Mouse (Mus musculus) forebrain, embryonic 14.5 days (tissue): ENCODE measurements around the gene Daxx. TPM values are rescaled to one million over a fixed set of nuclear protein-coding genes. Genes with fewer than 3 reads are reported as not detected.

ENCODE experiments used
- ATAC-seq: fragments of 200-750 bp; cut with Nextera tagmentation; 2 replicates; pipeline ENCODE4 v1.8.0; 2017; ENCODE audit warnings: mild to moderate bottlenecking, moderate library complexity
- DNase-seq: peaks from one replicate; pipeline ENCODE4 v3.0.0-alpha.2; 2015; ENCODE audit warnings: low spot score
- H3K27ac ChIP-seq: fragments of 300-500 bp; sonication (generic); 2 replicates; pipeline ENCODE4 v1.5.1; 2014; ENCODE audit warnings: low read depth, mild to moderate bottlenecking, control low read depth, low read length, moderate library complexity
- H3K27me3 ChIP-seq: fragments of 300-500 bp; sonication (generic); replicated peaks from 2 replicates; pipeline ENCODE4 v1.6.1; 2014; ENCODE audit warnings: low read length, control low read depth, mixed read lengths; ENCODE audit not compliant: control insufficient read depth, insufficient read depth
- H3K36me3 ChIP-seq: fragments of 300-500 bp; sonication (generic); 2 replicates; pipeline ENCODE4 v1.6.1; 2014; ENCODE audit warnings: low read length, control low read depth; ENCODE audit not compliant: control insufficient read depth, insufficient read depth
- H3K4me1 ChIP-seq: fragments of 300-500 bp; sonication (generic); 2 replicates; pipeline ENCODE4 v1.6.1; 2014; ENCODE audit warnings: antibody characterized with exemption, low read length, control low read depth; ENCODE audit not compliant: control insufficient read depth, insufficient read depth
- H3K4me2 ChIP-seq: fragments of 300-500 bp; sonication (generic); 2 replicates; pipeline ENCODE4 v1.6.1; 2014; ENCODE audit warnings: mild to moderate bottlenecking, control low read depth, low read length
- H3K4me3 ChIP-seq: fragments of 300-500 bp; sonication (generic); 2 replicates; pipeline ENCODE4 v1.5.1; 2014; ENCODE audit warnings: low read depth, low read length, control low read depth
- H3K9ac ChIP-seq: fragments of 300-500 bp; sonication (generic); 2 replicates; pipeline ENCODE4 v1.6.1; 2014; ENCODE audit warnings: mild to moderate bottlenecking, low read length, control low read depth, moderate library complexity
- H3K9me3 ChIP-seq: fragments of 300-500 bp; sonication (generic); replicated peaks from 2 replicates; pipeline ENCODE4 v1.6.1; 2016; ENCODE audit warnings: low read length, control low read depth, mixed read lengths; ENCODE audit not compliant: control insufficient read depth
- WGBS: fragments of 180-500 bp; shearing (Covaris S2); extraction: QIAGEN DNeasy Blood & Tissue Kit; methylation state at CpG from one replicate; pipeline ENCODE4 v1.1.7; 2014; 5-methylcytosine and 5-hydroxymethylcytosine counted together
- microRNA-seq: library from miRNA; unstranded; fragments of <30 nt; microRNA quantifications from one replicate; pipeline ENCODE4, GENCODE M21; 2016
- polyA plus RNA-seq: library from polyadenylated mRNA; unstranded; fragments of >200 nt; fragmentation: Nextera tagmentation; extraction: Ambion mirVana; gene quantifications from 2 replicates; pipeline ENCODE4 v1.2.1, GENCODE M21; 2014

The Daxx gene
- polyA plus RNA-seq, 1 experiment from 2014 or later = 43.3 TPM

DNA sequence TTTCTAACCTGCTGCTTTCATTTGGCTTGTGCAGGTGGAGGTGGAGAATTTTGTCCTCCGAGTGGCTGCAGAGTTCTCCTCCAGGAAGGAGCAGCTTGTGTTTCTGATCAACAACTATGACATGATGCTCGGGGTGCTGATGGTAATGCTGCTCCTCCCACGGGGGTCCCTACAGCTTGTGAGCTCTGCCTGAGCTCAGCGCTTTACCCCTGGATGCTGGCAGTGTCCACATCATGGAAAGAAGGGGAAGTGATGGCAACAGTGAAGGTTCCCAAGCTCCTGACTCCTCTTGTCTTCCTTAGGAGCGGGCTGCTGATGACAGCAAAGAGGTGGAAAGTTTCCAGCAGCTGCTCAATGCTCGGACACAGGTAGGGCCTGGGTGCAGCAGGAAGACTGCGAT lies 53.7 kb downstream of the Daxx start:
- WGBS = 88% methylated on average over 7 of the region's 7 CpGs
- DNase-seq (no peak), ATAC-seq (no peak)
- no peaks in the 10 kb centered on the region for H3K9me3 ChIP-seq
- H3K27ac ChIP-seq = no peak overlapping the region
- H3K4me3 ChIP-seq = no peak overlapping the region
- H3K36me3 ChIP-seq = peaks cover 75% of the 10 kb centered on the region
- no peaks in the 10 kb centered on the region for H3K4me1 ChIP-seq
- no peaks in the 10 kb centered on the region for H3K27me3 ChIP-seq
- H3K9ac ChIP-seq = no peak overlapping the region
- H3K4me2 ChIP-seq = no peak overlapping the region

Small RNA genes lying within 50 kb of the gene (microRNA-seq; reads per million reads assigned to microRNA genes)
- not detected for gene Gm27740

Other genes starting within 250 kb of the Daxx start
- gene Hnrnpm, start 222.6 kb upstream of the Daxx start, polyA plus RNA-seq = 242 and 246 TPM in 2 replicates
- 63.9 TPM in 2 replicates for gene March2, start 190.7 kb upstream of the Daxx start, polyA plus RNA-seq
- 340 and 341 TPM in 2 replicates for gene Rab11b, start 148.9 kb upstream of the Daxx start, polyA plus RNA-seq
- 15.2 and 15.8 TPM in 2 replicates for gene Angptl4, start 127.6 kb upstream of the Daxx start, polyA plus RNA-seq
- gene Kank3, start 98.9 kb upstream of the Daxx start, polyA plus RNA-seq = 35.6 and 37.2 TPM in 2 replicates
- gene Rps28, start 84.9 kb upstream of the Daxx start, polyA plus RNA-seq = 624 and 885 TPM in 2 replicates
- gene Ndufa7, start 84.8 kb upstream of the Daxx start, polyA plus RNA-seq = 461 and 608 TPM in 2 replicates
- 66.8 and 86.0 TPM in 2 replicates for gene Cd320, start 66.3 kb upstream of the Daxx start, polyA plus RNA-seq
- not detected in 2 replicates for gene Gm7029, start 35.6 kb upstream of the Daxx start, polyA plus RNA-seq
- gene Kifc1, start 18.8 kb upstream of the Daxx start, polyA plus RNA-seq = 3.8 and 4.6 TPM in 2 replicates
- gene Platr17, start 4.3 kb upstream of the Daxx start, polyA plus RNA-seq = 0.28 TPM in 1 of 2 replicates, not detected in the other
- 14.1 and 17.7 TPM in 2 replicates for gene Tapbp, start 6.5 kb downstream of the Daxx start, polyA plus RNA-seq
- gene Zbtb22, start 6.5 kb downstream of the Daxx start, polyA plus RNA-seq = 12.3 and 12.6 TPM in 2 replicates
- gene Rgl2, start 20.1 kb downstream of the Daxx start, polyA plus RNA-seq = 27.2 and 36.0 TPM in 2 replicates
- 185 and 192 TPM in 2 replicates for gene Pfdn6, start 30.9 kb downstream of the Daxx start, polyA plus RNA-seq
- gene Wdr46, start 31.2 kb downstream of the Daxx start, polyA plus RNA-seq = 10.5 and 14.6 TPM in 2 replicates
- 6.0 and 6.7 TPM in 2 replicates for gene B3galt4, start 42.1 kb downstream of the Daxx start, polyA plus RNA-seq
- 41.6 and 50.4 TPM in 2 replicates for gene Vps52, start 46.4 kb downstream of the Daxx start, polyA plus RNA-seq
- gene Rps18, start 46.6 kb downstream of the Daxx start, polyA plus RNA-seq = 1,022 and 1,419 TPM in 2 replicates
- gene H2-K1, start 90.9 kb downstream of the Daxx start, polyA plus RNA-seq = 11.6 and 14.2 TPM in 2 replicates
- 6.7 and 7.4 TPM in 2 replicates for gene Ring1, start 115.3 kb downstream of the Daxx start, polyA plus RNA-seq
- gene H2-Ke6, start 118.6 kb downstream of the Daxx start, polyA plus RNA-seq = 60.2 and 75.4 TPM in 2 replicates
- gene Slc39a7, start 122.3 kb downstream of the Daxx start, polyA plus RNA-seq = 78.3 and 84.1 TPM in 2 replicates
- gene Rxrb, start 122.4 kb downstream of the Daxx start, polyA plus RNA-seq = 21.4 and 27.7 TPM in 2 replicates
- gene Col11a2, start 130.0 kb downstream of the Daxx start, polyA plus RNA-seq = 0.95 and 1.6 TPM in 2 replicates
- gene H2-Oa, start 182.9 kb downstream of the Daxx start, polyA plus RNA-seq = 0.22 TPM in 1 of 2 replicates, not detected in the other
- 11.0 and 11.6 TPM in 2 replicates for gene H2-DMa, start 210.1 kb downstream of the Daxx start, polyA plus RNA-seq
- gene Brd2, start 213.2 kb downstream of the Daxx start, polyA plus RNA-seq = 118 and 137 TPM in 2 replicates
- 0.18 and 0.36 TPM in 2 replicates for gene H2-DMb2, start 233.9 kb downstream of the Daxx start, polyA plus RNA-seq
- gene H2-DMb1, start 243.7 kb downstream of the Daxx start, polyA plus RNA-seq = 0.66 and 1.2 TPM in 2 replicates